Mouse (Mus musculus) cerebellum, adult 11 months (tissue): ENCODE measurements around the gene 6030498E09Rik.

Experiments used
- DNase-seq: peaks from one replicate; pipeline ENCODE4 v3.0.0; 2022

6030498E09Rik gene

DNA sequence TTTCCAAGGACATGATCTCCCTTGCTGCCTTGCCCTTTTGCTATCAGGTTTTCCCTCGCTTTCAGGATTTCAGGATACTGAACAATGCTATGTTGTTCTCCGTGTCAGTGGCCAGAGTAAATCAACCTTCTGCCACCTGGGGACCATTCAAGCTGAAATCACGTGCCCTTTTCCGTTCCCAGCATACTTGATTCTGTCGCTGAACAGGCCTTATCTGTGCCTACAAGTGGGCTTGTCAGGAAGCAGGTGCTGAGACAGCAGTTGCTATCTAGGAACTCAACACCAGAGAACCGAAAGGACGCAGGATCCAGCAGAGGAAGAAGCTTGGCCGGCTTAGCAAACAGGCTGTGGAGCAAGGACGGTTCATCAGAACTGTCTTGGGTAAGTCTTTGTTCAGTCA, at the start of gene 6030498E09Rik:
TSS of gene 6030498E09Rik (plus strand) at position 194 of the 400 bp plus-strand sequence.
- DNase-seq: no peak

DNA sequence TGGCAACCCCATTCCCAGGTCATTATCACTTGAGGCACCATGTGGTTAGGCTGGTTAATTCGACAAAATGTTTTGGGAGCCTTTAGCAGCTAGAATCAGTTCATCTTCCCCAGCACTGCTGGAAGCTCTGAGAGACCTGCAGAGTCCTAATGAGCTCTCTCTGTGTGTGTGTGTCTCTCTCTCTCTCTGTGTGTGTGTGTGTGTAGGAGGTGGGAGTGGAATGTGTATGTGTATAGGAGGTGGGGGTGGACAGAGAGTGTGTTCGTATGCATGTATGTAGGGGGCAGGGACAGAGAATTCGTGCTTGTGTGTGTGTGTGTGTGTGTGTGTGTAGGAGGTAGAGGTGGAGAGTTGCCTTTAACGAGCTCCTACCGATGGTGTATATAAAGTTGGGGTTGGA, 42.4 kb upstream of the 6030498E09Rik start:
- no peak for DNase-seq

DNA sequence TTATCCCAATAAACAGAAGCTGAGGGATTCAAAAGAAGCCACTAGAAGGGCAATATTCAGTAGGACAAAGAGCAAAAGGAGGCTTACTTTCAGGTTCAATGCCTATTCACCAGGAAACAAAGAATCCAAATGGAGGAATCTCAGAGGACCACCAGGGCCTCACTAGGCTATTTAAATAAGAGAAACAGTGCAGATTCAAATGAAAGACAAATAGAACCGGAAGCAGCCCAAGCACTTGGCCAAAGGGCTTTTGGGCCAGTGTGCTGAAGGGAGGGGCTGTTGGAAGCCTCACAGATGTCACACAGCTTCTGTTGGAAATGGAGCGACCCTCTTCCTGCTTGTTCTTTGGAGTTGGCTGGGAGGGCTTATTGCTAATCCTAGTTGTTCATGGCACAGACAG, 41.8 kb upstream of the 6030498E09Rik start:
- DNase-seq: no peak

DNA sequence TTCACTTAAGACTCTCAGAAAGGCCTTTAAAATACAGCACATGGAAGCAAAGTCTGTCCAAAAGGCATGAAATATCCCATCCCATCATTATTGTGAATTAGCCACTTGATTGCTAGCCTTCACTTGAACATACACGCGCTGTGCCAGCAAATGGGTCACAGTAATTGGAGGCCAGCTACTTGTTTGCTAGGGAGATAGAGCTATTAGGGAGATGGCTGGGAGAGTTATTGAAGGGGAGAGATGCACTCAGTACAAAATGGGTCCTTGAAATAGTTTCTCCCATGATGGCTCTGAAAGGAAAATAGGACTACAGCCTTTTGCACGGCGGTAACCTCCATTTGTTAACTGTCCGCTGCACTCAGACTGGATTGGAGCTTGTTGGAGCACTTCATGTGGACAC, 38.8 kb upstream of the 6030498E09Rik start:
- DNase-seq: no peak

DNA sequence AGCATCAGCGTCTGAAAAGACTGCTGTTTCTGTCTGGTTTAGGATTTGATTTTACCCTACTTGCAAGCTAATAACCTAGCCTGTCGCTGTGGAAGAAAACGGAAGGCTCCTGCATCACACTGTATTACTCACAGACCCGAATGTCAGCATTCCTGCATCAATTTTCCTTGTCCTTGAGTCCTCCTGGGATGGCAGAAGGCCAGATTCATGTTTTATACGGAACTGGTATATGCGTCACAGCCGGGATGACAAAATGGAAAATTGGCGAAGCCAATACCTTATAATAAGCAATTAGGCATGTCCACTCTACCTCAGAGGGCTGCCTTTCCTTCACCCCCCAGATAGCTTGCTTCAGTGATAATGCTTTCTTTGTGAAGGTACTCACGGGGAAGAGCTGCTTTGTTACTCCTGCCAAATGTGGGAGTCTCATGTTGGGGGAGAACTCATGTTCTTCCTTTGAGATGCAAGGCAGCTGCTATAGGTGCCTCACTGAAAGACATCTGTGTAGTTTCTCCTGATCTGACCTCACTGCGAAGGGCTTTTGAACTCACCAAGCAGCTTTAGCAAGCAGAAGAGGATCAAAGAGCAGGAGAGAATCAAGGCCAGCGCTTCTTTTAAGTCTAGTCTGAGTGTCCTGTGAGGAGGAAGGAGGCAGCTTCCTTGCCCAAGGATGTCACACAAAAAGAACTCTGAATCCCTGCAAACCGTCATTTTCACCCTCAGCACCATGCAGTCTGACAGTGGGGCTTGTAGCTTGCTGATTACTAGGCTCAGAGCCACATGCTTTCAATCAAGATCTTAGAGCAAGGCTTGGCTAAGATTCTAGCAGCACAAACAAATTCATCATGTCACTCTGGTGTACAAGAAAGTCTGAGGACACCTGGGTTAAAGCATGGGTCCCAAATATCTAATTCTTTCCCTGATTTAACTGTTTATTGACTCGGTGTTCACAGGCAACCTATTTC, 37.3 kb upstream of the 6030498E09Rik start:
- no peak for DNase-seq

DNA sequence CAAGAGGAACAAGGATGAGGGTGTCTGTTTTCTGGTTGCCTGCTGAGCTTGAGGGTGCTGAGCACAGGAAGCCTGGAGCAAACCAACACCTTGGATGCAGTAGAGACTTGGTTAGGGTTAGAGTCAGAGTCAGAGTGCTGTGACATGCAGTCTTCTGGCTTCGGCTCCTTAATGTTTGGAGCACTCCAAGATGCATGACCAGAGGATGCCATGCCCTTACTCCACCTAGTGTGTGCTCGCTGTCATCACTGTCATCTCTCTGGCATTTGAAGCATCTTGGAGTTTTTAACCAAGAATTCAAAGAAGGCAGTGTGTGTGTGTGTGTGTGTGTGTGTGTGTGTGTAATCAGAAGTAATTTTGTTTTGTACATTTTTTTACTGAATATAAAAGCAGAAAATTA, 1.0 kb upstream of the 6030498E09Rik start:
- DNase-seq: no peak

DNA sequence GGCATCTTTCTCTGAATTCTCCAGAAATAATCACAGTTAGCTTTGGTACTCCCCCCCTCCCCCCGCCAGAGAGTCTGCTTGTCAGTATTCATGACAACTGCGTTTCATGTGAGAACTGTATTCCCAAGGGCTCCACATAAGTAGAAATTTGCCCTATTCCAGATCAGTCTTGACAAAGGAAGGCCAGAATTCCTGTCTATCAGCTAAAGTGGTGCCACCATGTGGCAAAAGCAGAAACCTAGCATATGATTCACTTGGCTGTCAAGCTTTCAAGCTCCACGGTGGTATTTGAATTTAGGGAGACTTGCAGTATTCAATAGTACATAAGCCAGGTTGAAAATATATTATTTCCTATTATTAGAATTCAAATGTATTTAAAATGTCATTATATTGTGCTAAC, 585 bp upstream of the 6030498E09Rik start:
- no peak for DNase-seq

DNA sequence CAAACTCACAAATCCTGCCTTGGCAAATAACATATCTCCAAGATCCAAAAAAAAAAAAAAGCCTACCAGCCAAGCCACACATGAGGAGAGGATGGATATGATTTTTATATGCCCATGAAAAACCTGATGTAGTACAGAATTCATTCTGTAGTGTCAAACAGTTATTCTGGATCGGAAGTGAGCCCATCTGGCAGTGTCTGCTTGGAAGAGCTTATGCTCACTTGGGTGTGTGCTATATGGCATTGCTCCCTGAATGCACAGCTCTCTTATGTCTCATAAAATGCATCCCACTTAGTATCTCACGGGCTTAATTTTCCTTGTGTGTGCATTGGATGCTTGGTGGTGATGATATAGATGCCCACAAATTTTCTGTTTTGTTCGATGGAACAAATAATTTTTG, 21.9 kb downstream of the 6030498E09Rik start:
- DNase-seq: no peak

DNA sequence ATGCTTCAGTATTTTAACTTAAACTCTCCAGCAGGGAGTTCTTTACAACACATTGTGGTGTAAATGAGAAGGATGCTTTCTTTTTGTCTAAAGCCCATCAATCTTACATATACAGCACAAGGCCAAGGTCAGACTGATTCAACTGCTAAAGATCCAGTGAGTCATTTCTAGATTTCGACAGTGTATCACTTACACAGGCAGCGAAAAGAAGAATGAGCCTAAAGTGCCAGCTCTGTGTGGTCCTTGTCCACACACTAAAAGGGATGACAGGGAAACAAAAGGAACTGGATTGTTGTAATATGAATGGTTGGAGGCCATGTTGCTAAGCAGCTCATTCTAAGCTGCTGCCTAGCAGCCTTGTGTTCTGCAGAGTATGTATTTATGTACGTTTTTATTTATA, 41.5 kb downstream of the 6030498E09Rik start:
- DNase-seq: no peak

DNA sequence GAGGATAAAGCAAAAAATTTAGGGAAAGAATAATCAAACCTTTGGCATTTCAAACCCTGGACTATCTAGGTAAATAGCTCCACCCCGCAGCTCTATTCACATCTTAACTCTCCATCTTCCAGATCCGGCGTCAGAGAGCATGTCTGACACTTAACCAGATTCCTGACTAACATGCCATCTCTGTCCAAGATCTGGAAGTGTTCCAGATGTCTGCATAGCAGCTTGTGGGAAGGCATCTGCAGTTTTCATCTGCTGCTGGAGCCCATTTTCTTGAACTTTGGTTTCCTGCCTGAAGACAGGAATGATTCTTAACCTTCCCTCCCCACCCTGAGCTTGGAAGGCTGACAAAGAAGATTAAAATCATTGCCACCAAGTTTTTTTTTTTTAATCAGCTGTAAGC, 44.4 kb downstream of the 6030498E09Rik start:
- DNase-seq: no peak

DNA sequence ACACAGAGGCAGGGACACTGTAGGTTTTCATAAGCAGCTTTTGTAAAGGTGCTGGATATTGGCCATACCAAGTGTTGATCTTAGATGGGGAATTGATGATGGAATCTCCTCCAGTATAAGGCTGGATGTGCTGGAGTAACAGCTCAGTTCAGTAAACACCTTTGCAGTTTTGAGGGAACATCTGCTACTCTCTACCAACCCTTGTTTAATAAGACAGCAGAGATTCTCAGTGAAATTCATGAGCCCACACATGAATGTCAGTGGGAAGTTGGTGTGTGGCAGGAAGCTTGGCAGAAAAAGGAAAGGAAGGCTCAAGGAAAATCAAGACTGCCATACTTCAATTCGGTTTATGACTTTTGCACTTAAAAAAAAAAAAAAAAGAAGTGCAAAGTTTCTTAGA, 186.1 kb downstream of the 6030498E09Rik start:
- DNase-seq: no peak

DNA sequence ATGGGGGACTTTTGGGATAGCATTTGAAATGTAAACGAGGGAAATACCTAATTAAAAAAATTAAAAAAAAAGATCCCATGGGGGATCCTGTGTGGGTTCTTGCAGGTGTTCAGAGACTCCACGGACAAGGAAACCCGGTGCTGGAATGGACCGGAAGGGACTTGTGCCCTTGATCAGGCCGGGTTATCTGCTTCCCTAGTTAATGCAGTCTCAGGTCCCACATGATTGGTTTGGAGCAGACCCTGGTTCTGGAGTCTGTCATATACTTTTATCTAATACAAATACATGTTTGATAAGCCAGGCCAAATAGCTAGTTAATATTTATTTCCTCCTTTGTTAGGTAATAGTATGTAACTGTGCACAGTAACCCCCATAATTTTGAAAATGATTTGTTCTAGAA, 223.8 kb downstream of the 6030498E09Rik start:
- DNase-seq: no peak
